Mouse (Mus musculus) midbrain, embryonic 15.5 days (tissue): Measurements from ENCODE around the gene Vmn2r99. TPM values are rescaled to one million over a fixed set of nuclear protein-coding genes. Genes with fewer than 3 reads are reported as not detected.

Source experiments
- ATAC-seq: fragments of 200-750 bp; cut with Nextera tagmentation; replicated peaks from 2 replicates; pipeline ENCODE4 v1.8.0; 2017; ENCODE audit warnings: moderate TSS enrichment
- H3K27ac ChIP-seq: fragments of 300-500 bp; sonication (generic); 2 replicates; pipeline ENCODE4 v1.5.1; 2015; ENCODE audit warnings: mild to moderate bottlenecking, inconsistent platforms
- H3K27me3 ChIP-seq: fragments of 300-500 bp; sonication (generic); replicated peaks from 2 replicates; pipeline ENCODE4 v1.6.1; 2015; ENCODE audit warnings: inconsistent platforms
- H3K36me3 ChIP-seq: fragments of 300-500 bp; sonication (generic); replicated peaks from 2 replicates; pipeline ENCODE4 v1.6.1; 2015; ENCODE audit warnings: inconsistent platforms
- H3K4me1 ChIP-seq: fragments of 300-500 bp; sonication (generic); 2 replicates; pipeline ENCODE4 v1.6.1; 2015; ENCODE audit warnings: inconsistent platforms
- H3K4me2 ChIP-seq: fragments of 300-500 bp; sonication (generic); 2 replicates; pipeline ENCODE4 v1.6.1; 2015; ENCODE audit warnings: inconsistent platforms, mild to moderate bottlenecking, moderate library complexity
- H3K4me3 ChIP-seq: fragments of 300-500 bp; sonication (generic); 2 replicates; pipeline ENCODE4 v1.5.1; 2015; ENCODE audit warnings: mild to moderate bottlenecking, inconsistent platforms
- H3K9ac ChIP-seq: fragments of 300-500 bp; sonication (generic); 2 replicates; pipeline ENCODE4 v1.6.1; 2015; ENCODE audit warnings: mild to moderate bottlenecking, inconsistent platforms
- H3K9me3 ChIP-seq: fragments of 300-500 bp; sonication (generic); 2 replicates; pipeline ENCODE4 v1.6.1; 2016; ENCODE audit warnings: inconsistent platforms
- WGBS: fragments of 180-500 bp; shearing (Covaris S2); methylation state at CpG from one replicate; pipeline ENCODE4 v1.1.7; 2015; ENCODE audit warnings: mixed read lengths; 5-methylcytosine and 5-hydroxymethylcytosine counted together
- polyA plus RNA-seq: library from polyadenylated mRNA; unstranded; fragments of >200 nt; fragmentation: Nextera tagmentation; extraction: Ambion mirVana; gene quantifications from 2 replicates; pipeline ENCODE4 v1.2.1, GENCODE M21; 2015

Vmn2r99 gene
- not detected in 2 replicates for polyA plus RNA-seq

DNA sequence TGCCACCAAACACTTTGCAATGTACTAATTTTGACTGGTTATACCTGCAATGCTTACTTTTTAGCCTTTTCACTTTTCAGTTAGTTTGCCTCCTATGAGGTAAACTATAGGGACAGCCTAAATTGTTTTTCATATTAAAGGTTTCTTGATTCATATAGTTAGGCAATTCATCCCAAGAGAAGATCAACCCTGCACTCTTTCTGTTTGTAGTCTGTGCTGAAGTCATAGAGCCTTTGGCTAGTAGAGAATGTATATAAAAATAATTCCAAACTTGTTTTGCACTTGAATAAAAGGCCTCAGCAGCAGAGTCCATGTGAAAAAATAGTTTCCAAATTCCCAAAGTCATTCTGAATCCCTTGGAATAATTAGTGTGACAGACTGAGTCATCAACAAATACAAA lies at the start of gene Vmn2r99:
TSS of gene Vmn2r99 (plus strand) at position 301 of the 400 bp plus-strand sequence.
- Histone ChIP-seq H3K9ac (no peak within 1 kb of the TSS), H3K4me2 (no peak within 1 kb of the TSS), H3K4me1 (no peaks in the 10 kb centered on the region), H3K9me3 (peaks cover 7% of the 10 kb centered on the region; the same call in 1 of the 2 replicates), H3K36me3 (no peaks in the 10 kb centered on the region), H3K27ac (no peak within 1 kb of the TSS), H3K4me3 (no peak within 1 kb of the TSS), H3K27me3 (no peaks in the 10 kb centered on the region)
- no peak for ATAC-seq

DNA sequence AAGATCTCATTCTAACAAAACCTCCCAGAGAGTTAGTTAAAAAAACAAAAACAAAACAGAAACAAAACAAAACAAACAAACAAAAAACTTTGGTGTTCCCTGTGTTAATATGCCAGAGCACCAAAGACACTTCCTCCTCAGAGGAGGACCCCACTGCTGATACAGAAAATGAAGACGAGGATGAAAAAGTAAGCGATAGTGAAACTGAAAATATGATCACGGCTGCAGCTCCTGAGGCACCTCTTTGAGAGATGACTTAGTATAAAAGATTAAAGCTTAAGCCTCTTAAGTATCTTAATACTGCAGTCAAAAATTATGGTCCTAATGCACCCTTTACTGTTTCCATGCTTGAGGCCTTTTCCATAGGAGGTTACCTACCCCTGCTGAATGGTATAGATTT lies 75.9 kb downstream of the Vmn2r99 start:
- Histone ChIP-seq H3K4me1 (no peaks in the 10 kb centered on the region), H3K9me3 (peaks cover 13% of the 10 kb centered on the region; the same call in 1 of the 2 replicates)
- WGBS: 88% methylated on average over 3 of the region's 3 CpGs

DNA sequence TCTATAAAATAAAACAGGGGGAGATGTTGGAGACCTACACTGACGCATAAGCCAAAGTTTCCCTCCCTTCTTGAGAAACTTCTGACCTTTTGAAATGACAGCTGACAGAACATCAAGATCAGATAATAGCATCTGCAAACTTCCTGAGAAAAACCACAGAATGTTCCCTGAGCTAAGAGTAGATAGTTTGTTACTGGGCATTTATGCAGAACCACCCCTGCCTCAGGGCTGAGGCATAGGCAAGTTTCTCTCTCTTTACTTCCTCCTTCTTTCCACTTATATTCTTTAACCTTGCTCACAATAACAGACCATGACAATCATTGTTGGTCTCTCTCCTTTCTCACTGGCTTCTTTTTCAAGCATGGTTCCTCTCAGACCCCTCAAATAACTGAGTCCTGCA lies 83.2 kb downstream of the Vmn2r99 start:
- 92% methylated on average over 1 of the region's 1 CpGs for WGBS
- H3K27me3 ChIP-seq: no peaks in the 10 kb centered on the region
- no peak overlapping the region for H3K27ac ChIP-seq
- no peak overlapping the region for H3K4me2 ChIP-seq
- H3K4me3 ChIP-seq: no peak overlapping the region
- H3K36me3 ChIP-seq: no peaks in the 10 kb centered on the region
- H3K9ac ChIP-seq: no peak overlapping the region
- H3K4me1 ChIP-seq: no peaks in the 10 kb centered on the region
- 0 out of 2 replicates have a peak, but pooled peaks cover 9% of the 10 kb centered on the region for H3K9me3 ChIP-seq
- no peak for ATAC-seq

More for the DNA sequence above, 75.9 kb downstream of the Vmn2r99 start:
- no peak overlapping the region for H3K4me2 ChIP-seq
- H3K27ac ChIP-seq: no peak overlapping the region
- ATAC-seq: no peak
- H3K27me3 ChIP-seq: no peaks in the 10 kb centered on the region
- H3K4me3 ChIP-seq: no peak overlapping the region
- H3K36me3 ChIP-seq: no peaks in the 10 kb centered on the region
- no peak overlapping the region for H3K9ac ChIP-seq

Other genes starting within 250 kb of the Vmn2r99 start
- gene Vmn2r100, start 142.8 kb downstream of the Vmn2r99 start, polyA plus RNA-seq: not detected in 2 replicates
- not detected in 2 replicates for gene Vmn2r101, start 215.3 kb downstream of the Vmn2r99 start, polyA plus RNA-seq